In genomic region chr5:43424551-43425257, GRCm38 (mm10) we compare ENCODE assay signal across 22 mouse cellular contexts.
A peak's percentile ranks its signal among the peaks of the same experiment; 100 is the strongest.
DNase-seq lines count a peak whose midpoint lies in the region; ATAC-seq and TF ChIP-seq lines count a peak whose summit lies in the region.
"Had no signal": no experiment of that assay in that cellular context is flagged by ENCODE, and none has a peak within 500 bp of the region (broad histone marks: within the 10 kb centered on the region; RNA-seq: fewer than 3 reads in every experiment).

No protein-coding gene starts in this region.

- no peak overlapping the region for H3K4me2 ChIP-seq in kidney, postnatal 0 days (ENCODE audit: low read length)
- H3K4me2 ChIP-seq in kidney, embryonic 14.5 days (replicated peaks; ENCODE audit: low read depth, low read length): no peak overlapping the region
- H3K4me2 ChIP-seq in hindbrain, embryonic 12.5 days (replicated peaks): no peak overlapping the region
- H3K4me2 ChIP-seq: embryonic facial prominence, embryonic 12.5 days; forebrain, embryonic 15.5 days; heart, embryonic 15.5 days; limb, embryonic 12.5 days; midbrain, embryonic 13.5 days; neural tube, embryonic 15.5 days; stomach, embryonic 15.5 days had no signal

- no peak overlapping the region for H3K9ac ChIP-seq in kidney, postnatal 0 days (ENCODE audit: low read depth, low read length)
- H3K9ac ChIP-seq in kidney, embryonic 14.5 days (ENCODE audit: low read depth, low read length): no peak overlapping the region
- no peak overlapping the region for H3K9ac ChIP-seq in hindbrain, embryonic 12.5 days
- H3K9ac ChIP-seq: embryonic facial prominence, embryonic 12.5 days; forebrain, embryonic 15.5 days; heart, embryonic 15.5 days; limb, embryonic 12.5 days; liver, embryonic 14.5 days; midbrain, embryonic 13.5 days; neural tube, embryonic 15.5 days; stomach, embryonic 15.5 days had no signal

- H3K27me3 ChIP-seq in kidney, postnatal 0 days (ENCODE audit: insufficient read depth, low read length): no peaks in the 10 kb centered on the region
- no peaks in the 10 kb centered on the region for H3K27me3 ChIP-seq in kidney, embryonic 14.5 days (ENCODE audit: control insufficient read depth, insufficient read depth, low read length)
- H3K27me3 ChIP-seq in hindbrain, embryonic 12.5 days: no peaks in the 10 kb centered on the region
- H3K27me3 ChIP-seq: embryonic facial prominence, embryonic 12.5 days; forebrain, embryonic 15.5 days; heart, embryonic 15.5 days; limb, embryonic 12.5 days; midbrain, embryonic 13.5 days; neural tube, embryonic 15.5 days; Patski; stomach, embryonic 15.5 days had no signal

- no peak overlapping the region for H3K4me3 ChIP-seq in kidney, postnatal 0 days (replicated peaks; ENCODE audit: low read depth, low read length)
- H3K4me3 ChIP-seq in kidney, embryonic 14.5 days (ENCODE audit: low read length): no peak overlapping the region
- H3K4me3 ChIP-seq in hindbrain, embryonic 12.5 days: no peak overlapping the region
- H3K4me3 ChIP-seq: embryonic facial prominence, embryonic 12.5 days; forebrain, embryonic 15.5 days; heart, embryonic 15.5 days; hindbrain, embryonic 10.5 days; limb, embryonic 12.5 days; midbrain, embryonic 13.5 days; neural tube, embryonic 15.5 days; stomach, embryonic 15.5 days had no signal

- ATAC-seq in kidney, postnatal 0 days (replicated peaks; ENCODE audit: low FRiP score, low read depth): no peak
- ATAC-seq in kidney, embryonic 14.5 days (ENCODE audit: low FRiP score, low TSS enrichment): no peak
- peak; percentile 46 for ATAC-seq in inflammation-experienced regulatory T-cells, adult 6 months
- ATAC-seq in hindbrain, embryonic 12.5 days (ENCODE audit: low FRiP score): no peak
- ATAC-seq: forebrain, embryonic 15.5 days; intestine, embryonic 16.5 days; midbrain, embryonic 13.5 days; Patski had no signal

- 75% methylated on average over 9 of the region's 9 CpGs for WGBS in kidney, postnatal 0 days
- WGBS in kidney, embryonic 14.5 days: 73% methylated on average over 9 of the region's 9 CpGs
- WGBS in hindbrain, embryonic 12.5 days: 79% methylated on average over 9 of the region's 9 CpGs

- TF ChIP-seq CTCF in kidney, postnatal 0 days (IDR thresholded peaks at IDR 0.05; ENCODE audit: low read depth): no peak

- no peak overlapping the region for H3K27ac ChIP-seq in kidney, postnatal 0 days
- no peak overlapping the region for H3K27ac ChIP-seq in kidney, embryonic 14.5 days (ENCODE audit: low read depth, low read length)
- H3K27ac ChIP-seq in hindbrain, embryonic 12.5 days: no peak overlapping the region
- H3K27ac ChIP-seq: embryonic facial prominence, embryonic 12.5 days; forebrain, embryonic 15.5 days; heart, embryonic 15.5 days; hindbrain, embryonic 10.5 days; limb, embryonic 12.5 days; liver, embryonic 14.5 days; midbrain, embryonic 13.5 days; neural tube, embryonic 15.5 days; stomach, embryonic 15.5 days had no signal

- DNase-seq in kidney, postnatal 0 days (ENCODE audit: low spot score): peak; percentile 38
- DNase-seq in R1 (ENCODE audit: low read depth, low spot score): peak; percentile 91
- DNase-seq in thymus, postnatal 14 days: peak; percentile 37
- DNase-seq in ovary, postnatal 10 days (ENCODE audit: low spot score): no peak
- DNase-seq in cerebellum, postnatal 25 days: no peak
- DNase-seq: cerebellum, postnatal 10 days; kidney, postnatal 14 days; right cerebral cortex, adult 18-20 months had no signal

- H3K9me3 ChIP-seq in kidney, postnatal 0 days (replicated peaks; ENCODE audit: low read length): no peaks in the 10 kb centered on the region
- H3K9me3 ChIP-seq in kidney, embryonic 14.5 days (ENCODE audit: control insufficient read depth, low read length): no peaks in the 10 kb centered on the region
- no peaks in the 10 kb centered on the region for H3K9me3 ChIP-seq in hindbrain, embryonic 12.5 days (replicated peaks)
- H3K9me3 ChIP-seq: embryonic facial prominence, embryonic 12.5 days; forebrain, embryonic 15.5 days; heart, embryonic 15.5 days; hindbrain, embryonic 10.5 days; limb, embryonic 12.5 days; midbrain, embryonic 13.5 days; neural tube, embryonic 15.5 days; stomach, embryonic 15.5 days had no signal

- no peaks in the 10 kb centered on the region for H3K4me1 ChIP-seq in kidney, postnatal 0 days (replicated peaks; ENCODE audit: insufficient read depth, low read length)
- H3K4me1 ChIP-seq in kidney, embryonic 14.5 days (ENCODE audit: control insufficient read depth, insufficient read depth, low read length): no peaks in the 10 kb centered on the region
- no peaks in the 10 kb centered on the region for H3K4me1 ChIP-seq in hindbrain, embryonic 12.5 days
- H3K4me1 ChIP-seq: forebrain, embryonic 15.5 days; heart, embryonic 15.5 days; hindbrain, embryonic 10.5 days; limb, embryonic 12.5 days; midbrain, embryonic 13.5 days; neural tube, embryonic 15.5 days; stomach, embryonic 15.5 days had no signal

- no peaks in the 10 kb centered on the region for H3K36me3 ChIP-seq in kidney, postnatal 0 days (ENCODE audit: insufficient read depth, low read length)
- no peaks in the 10 kb centered on the region for H3K36me3 ChIP-seq in kidney, embryonic 14.5 days (ENCODE audit: control insufficient read depth, insufficient read depth, low read length)
- H3K36me3 ChIP-seq in hindbrain, embryonic 12.5 days: no peaks in the 10 kb centered on the region
- H3K36me3 ChIP-seq: embryonic facial prominence, embryonic 12.5 days; forebrain, embryonic 15.5 days; heart, embryonic 15.5 days; hindbrain, embryonic 10.5 days; limb, embryonic 12.5 days; midbrain, embryonic 13.5 days; neural tube, embryonic 15.5 days; stomach, embryonic 15.5 days had no signal

Comparison
In these comparisons a context has a peak if more than half of its experiments do, and no peak if none do; other contexts are left out.
1. DNase-seq: peak in kidney, postnatal 0 days (single experiment), R1 (single experiment) and thymus, postnatal 14 days (single experiment); none in ovary, postnatal 10 days (single experiment) and cerebellum, postnatal 25 days (0 of 2).